Mouse (Mus musculus): ENCODE measurements around the gene Thap4. TPM values are rescaled to one million over a fixed set of nuclear protein-coding genes. Genes with fewer than 3 reads are reported as not detected.
A peak's percentile ranks its signal among the peaks of the same experiment; 100 is the strongest.

Gene Thap4
- polyA plus RNA-seq (2015; fragmentation: Nextera tagmentation; extraction: Ambion mirVana): 51.3 and 52.6 TPM in 2 replicates

- ATAC-seq: peak; percentile 95
- WGBS: under 1% methylated on average over 63 of the region's 121 CpGs
- peak within 1 kb of the TSS; percentile 82 for H3K27ac ChIP-seq (ENCODE audit: low read depth, low read length)
- H3K4me3 ChIP-seq (ENCODE audit: low read length): peak within 1 kb of the TSS; percentile 98
- H3K9me3 ChIP-seq (ENCODE audit: control insufficient read depth, low read length): no peaks in the 10 kb centered on the region
- H3K4me1 ChIP-seq (ENCODE audit: control insufficient read depth, insufficient read depth, low read depth, low read length): peaks cover 24% of the 10 kb centered on the region
- H3K36me3 ChIP-seq (ENCODE audit: control insufficient read depth, insufficient read depth, low read length): 0 out of 2 replicates have a peak, but pooled peaks cover 2% of the 10 kb centered on the region
- peak within 1 kb of the TSS; percentile 79 for H3K4me2 ChIP-seq (ENCODE audit: low read length)
- H3K27me3 ChIP-seq (replicated peaks; ENCODE audit: control insufficient read depth, insufficient read depth, low read length): no peaks in the 10 kb centered on the region
- H3K9ac ChIP-seq (ENCODE audit: low read depth, low read length): peak within 1 kb of the TSS; percentile 92
Observed at GRCm38 (mm10) chr1:93754573-93755290, at the start of gene Thap4. TSS of gene Thap4 (minus strand) at chr1:93754864.

DNA sequence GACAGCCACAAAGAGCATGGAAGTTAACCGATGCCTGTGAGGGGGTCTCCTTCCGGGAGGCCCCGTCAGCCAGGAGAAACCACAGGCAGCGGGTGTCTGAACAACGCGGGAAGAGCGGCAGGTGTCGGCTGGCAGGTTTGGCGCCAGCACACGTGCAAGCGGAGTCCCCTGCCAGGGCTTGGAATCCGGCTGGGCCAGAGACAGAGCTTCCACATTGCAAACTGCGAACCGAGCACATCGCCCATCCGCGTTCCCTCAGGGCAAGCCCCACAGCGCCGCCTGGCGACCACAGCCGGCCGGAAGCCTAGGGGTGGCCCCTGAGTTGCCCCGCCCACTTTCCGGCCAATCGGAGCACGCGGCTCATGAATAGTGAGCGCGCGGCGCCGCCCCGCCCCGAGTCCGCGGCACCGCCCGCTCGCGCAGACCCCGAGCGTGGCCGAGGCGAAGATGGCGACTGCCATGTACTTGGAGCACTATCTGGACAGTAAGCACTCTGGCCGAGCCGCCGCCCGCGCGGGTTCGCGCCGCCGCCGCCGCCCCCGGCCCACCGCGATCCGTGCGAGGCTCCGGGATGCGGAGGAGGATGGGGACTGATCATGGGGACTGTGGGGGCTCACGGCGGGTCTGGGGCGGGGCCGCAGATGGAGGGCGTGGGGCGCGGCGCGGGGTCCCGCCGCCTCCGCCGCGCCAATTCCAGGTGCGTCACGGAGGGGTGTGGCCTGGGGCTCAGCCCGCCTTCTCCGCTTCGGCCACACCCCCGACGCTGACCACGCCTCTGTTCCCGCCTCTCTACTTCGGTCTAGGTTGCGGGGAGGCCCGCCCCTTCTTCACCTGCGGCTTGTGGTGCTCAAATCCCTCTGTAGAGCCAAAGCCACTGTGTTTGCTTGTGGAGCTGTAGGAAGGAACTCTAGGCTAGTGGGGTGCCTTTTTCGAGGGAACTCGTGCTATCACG, 49.2 kb upstream of the Thap4 start, which contains the start of gene Ing5:
Ing5 (plus strand) TSS at position 410 of the 952 bp plus-strand sequence.
- Histone ChIP-seq H3K9ac (ENCODE audit: low read depth, low read length) (peak within 1 kb of the TSS; percentile 93), H3K9me3 (ENCODE audit: control insufficient read depth, low read length) (no peaks in the 10 kb centered on the region), H3K36me3 (ENCODE audit: control insufficient read depth, insufficient read depth, low read length) (peaks cover 18% of the 10 kb centered on the region), H3K4me3 (ENCODE audit: low read length) (peak within 1 kb of the TSS; percentile 84), H3K27ac (ENCODE audit: low read depth, low read length) (peak within 1 kb of the TSS; percentile 99), H3K4me1 (ENCODE audit: control insufficient read depth, insufficient read depth, low read depth, low read length) (peaks cover 22% of the 10 kb centered on the region), H3K4me2 (ENCODE audit: low read length) (peak within 1 kb of the TSS; percentile 91), H3K27me3 (replicated peaks; ENCODE audit: control insufficient read depth, insufficient read depth, low read length) (no peaks in the 10 kb centered on the region)
- under 1% methylated on average over 68 of the region's 94 CpGs for WGBS
- peak; percentile 93 for ATAC-seq

DNA sequence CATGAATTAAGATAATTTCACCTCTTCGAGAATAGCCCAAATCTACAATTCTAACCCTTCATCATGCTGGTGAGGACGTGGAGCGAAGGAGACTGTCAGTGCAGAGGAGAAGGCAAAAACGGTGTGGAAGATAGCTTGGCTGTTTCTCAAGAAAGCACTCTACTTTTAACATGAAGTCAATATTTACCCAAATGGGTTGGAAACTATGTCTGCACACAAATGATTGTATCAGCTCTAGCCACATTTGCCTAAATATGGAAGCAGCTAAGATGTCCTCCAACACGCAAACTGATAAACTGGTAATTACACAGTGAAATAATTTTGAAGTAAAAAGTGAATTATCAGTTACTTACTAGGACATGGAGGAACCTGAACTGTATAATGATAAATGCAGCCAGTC, 48.1 kb upstream of the Thap4 start:
- Histone ChIP-seq H3K36me3 (ENCODE audit: control insufficient read depth, insufficient read depth, low read length) (peaks cover 8% of the 10 kb centered on the region; the same call in 1 of the 2 replicates), H3K27ac (ENCODE audit: low read depth, low read length) (no peak overlapping the region), H3K9me3 (ENCODE audit: control insufficient read depth, low read length) (no peaks in the 10 kb centered on the region), H3K9ac (ENCODE audit: low read depth, low read length) (no peak overlapping the region), H3K4me3 (ENCODE audit: low read length) (peak overlapping the region; percentile 84), H3K4me2 (ENCODE audit: low read length) (peak overlapping the region; percentile 91), H3K4me1 (ENCODE audit: control insufficient read depth, insufficient read depth, low read depth, low read length) (peaks cover 22% of the 10 kb centered on the region), H3K27me3 (replicated peaks; ENCODE audit: control insufficient read depth, insufficient read depth, low read length) (no peaks in the 10 kb centered on the region)
- ATAC-seq: no peak
- 90% methylated on average over 5 of the region's 5 CpGs for WGBS

- Histone ChIP-seq H3K27ac (ENCODE audit: low read depth, low read length) (peak within 1 kb of the TSS; percentile 77), H3K4me3 (ENCODE audit: low read length) (peak within 1 kb of the TSS; percentile 80), H3K36me3 (ENCODE audit: control insufficient read depth, insufficient read depth, low read length) (peaks cover 4% of the 10 kb centered on the region; the same call in 1 of the 2 replicates), H3K4me2 (ENCODE audit: low read length) (peak within 1 kb of the TSS; percentile 75), H3K27me3 (replicated peaks; ENCODE audit: control insufficient read depth, insufficient read depth, low read length) (no peaks in the 10 kb centered on the region), H3K9ac (ENCODE audit: low read depth, low read length) (peak within 1 kb of the TSS; percentile 84), H3K9me3 (ENCODE audit: control insufficient read depth, low read length) (no peaks in the 10 kb centered on the region), H3K4me1 (ENCODE audit: control insufficient read depth, insufficient read depth, low read depth, low read length) (peaks cover 22% of the 10 kb centered on the region)
- WGBS: under 1% methylated on average over 42 of the region's 42 CpGs
- ATAC-seq: peak; percentile 73
Observed at GRCm38 (mm10) chr1:93801741-93802238, 47.1 kb upstream of the Thap4 start, which contains the start of gene Dtymk. TSS of gene Dtymk (minus strand) at chr1:93801934.

DNA sequence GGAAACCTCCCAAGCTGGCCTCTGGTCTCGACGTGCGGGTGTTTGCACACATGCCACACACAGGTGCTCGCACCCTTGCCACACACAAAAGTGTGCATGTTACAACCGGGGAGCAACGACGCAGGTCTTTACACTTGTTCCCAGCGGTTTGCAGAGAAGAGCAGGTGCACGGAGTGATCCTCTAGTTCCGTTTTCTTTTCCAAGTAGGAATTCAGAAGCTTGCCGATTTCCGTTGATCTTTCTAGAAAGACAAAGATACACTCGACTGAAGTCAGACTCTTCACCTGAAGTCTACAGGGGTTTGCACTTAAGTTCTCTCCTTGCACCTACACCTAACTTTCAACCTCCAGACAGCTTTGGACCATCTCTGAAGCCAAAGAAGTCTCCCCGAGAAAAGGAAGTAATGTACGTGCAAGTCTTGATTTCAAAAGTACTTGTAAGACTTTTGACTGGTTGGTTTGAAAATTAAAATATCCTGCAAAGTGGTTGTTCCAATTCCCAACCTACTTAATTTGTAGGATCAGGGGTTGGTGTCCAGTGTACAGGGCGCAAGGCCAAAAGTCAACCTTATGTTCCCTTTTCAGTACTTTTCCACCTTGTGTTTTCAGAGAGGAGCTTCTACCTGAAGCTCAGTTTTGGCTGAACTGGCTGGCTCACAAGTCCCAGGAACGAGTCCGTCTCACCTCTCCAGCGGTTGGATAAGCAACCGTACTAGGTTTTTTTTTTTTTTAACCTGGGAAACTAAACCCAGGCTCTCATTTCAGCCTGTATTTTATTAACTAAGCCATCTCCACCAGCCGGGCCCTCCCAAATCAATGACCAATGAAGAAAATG, 46.2 kb upstream of the Thap4 start:
- Histone ChIP-seq H3K36me3 (ENCODE audit: control insufficient read depth, insufficient read depth, low read length) (no peaks in the 10 kb centered on the region), H3K9me3 (ENCODE audit: control insufficient read depth, low read length) (no peaks in the 10 kb centered on the region), H3K27me3 (replicated peaks; ENCODE audit: control insufficient read depth, insufficient read depth, low read length) (no peaks in the 10 kb centered on the region), H3K4me3 (ENCODE audit: low read length) (peak overlapping the region; percentile 80), H3K4me2 (ENCODE audit: low read length) (peak overlapping the region; percentile 75), H3K9ac (ENCODE audit: low read depth, low read length) (peak overlapping the region; percentile 84), H3K27ac (ENCODE audit: low read depth, low read length) (no peak overlapping the region; the same call in 1 of the 2 replicates), H3K4me1 (ENCODE audit: control insufficient read depth, insufficient read depth, low read depth, low read length) (peaks cover 22% of the 10 kb centered on the region)
- WGBS: 78% methylated on average over 21 of the region's 21 CpGs
- no peak for ATAC-seq

- Histone ChIP-seq H3K9ac (ENCODE audit: low read depth, low read length) (no peak overlapping the region), H3K27ac (ENCODE audit: low read depth, low read length) (no peak overlapping the region), H3K9me3 (ENCODE audit: control insufficient read depth, low read length) (no peaks in the 10 kb centered on the region), H3K4me2 (ENCODE audit: low read length) (no peak overlapping the region), H3K4me1 (ENCODE audit: control insufficient read depth, insufficient read depth, low read depth, low read length) (no peaks in the 10 kb centered on the region; the same call in 1 of the 2 replicates), H3K36me3 (ENCODE audit: control insufficient read depth, insufficient read depth, low read length) (peaks cover 27% of the 10 kb centered on the region), H3K4me3 (ENCODE audit: low read length) (no peak overlapping the region), H3K27me3 (replicated peaks; ENCODE audit: control insufficient read depth, insufficient read depth, low read length) (no peaks in the 10 kb centered on the region)
- 83% methylated on average over 8 of the region's 8 CpGs for WGBS
- ATAC-seq: no peak
Observed at GRCm38 (mm10) chr1:93795886-93796285, 41.2 kb upstream of the Thap4 start.

GRCm38 (mm10) chr1:93794526-93794925, 39.9 kb upstream of the Thap4 start:
- H3K27me3 ChIP-seq (replicated peaks; ENCODE audit: control insufficient read depth, insufficient read depth, low read length): no peaks in the 10 kb centered on the region
- no peak overlapping the region for H3K4me2 ChIP-seq (ENCODE audit: low read length)
- H3K9me3 ChIP-seq (ENCODE audit: control insufficient read depth, low read length): no peaks in the 10 kb centered on the region
- peaks cover 28% of the 10 kb centered on the region for H3K36me3 ChIP-seq (ENCODE audit: control insufficient read depth, insufficient read depth, low read length)
- no peak overlapping the region for H3K27ac ChIP-seq (ENCODE audit: low read depth, low read length)
- H3K4me1 ChIP-seq (ENCODE audit: control insufficient read depth, insufficient read depth, low read depth, low read length): no peaks in the 10 kb centered on the region
- no peak overlapping the region for H3K9ac ChIP-seq (ENCODE audit: low read depth, low read length)
- H3K4me3 ChIP-seq (ENCODE audit: low read length): no peak overlapping the region
- 95% methylated on average over 8 of the region's 8 CpGs for WGBS
- no peak for ATAC-seq

GRCm38 (mm10) chr1:93786912-93787311, 32.2 kb upstream of the Thap4 start:
- H3K9me3 ChIP-seq (ENCODE audit: control insufficient read depth, low read length): no peaks in the 10 kb centered on the region
- WGBS: 86% methylated on average over 2 of the region's 2 CpGs
- H3K9ac ChIP-seq (ENCODE audit: low read depth, low read length): no peak overlapping the region
- no peak overlapping the region for H3K4me3 ChIP-seq (ENCODE audit: low read length)
- H3K4me1 ChIP-seq (ENCODE audit: control insufficient read depth, insufficient read depth, low read depth, low read length): no peaks in the 10 kb centered on the region
- H3K27ac ChIP-seq (ENCODE audit: low read depth, low read length): no peak overlapping the region
- H3K27me3 ChIP-seq (replicated peaks; ENCODE audit: control insufficient read depth, insufficient read depth, low read length): no peaks in the 10 kb centered on the region
- no peak overlapping the region for H3K4me2 ChIP-seq (ENCODE audit: low read length)
- no peak for ATAC-seq
- peaks cover 52% of the 10 kb centered on the region for H3K36me3 ChIP-seq (ENCODE audit: control insufficient read depth, insufficient read depth, low read length)
